In the genomic region with DNA sequence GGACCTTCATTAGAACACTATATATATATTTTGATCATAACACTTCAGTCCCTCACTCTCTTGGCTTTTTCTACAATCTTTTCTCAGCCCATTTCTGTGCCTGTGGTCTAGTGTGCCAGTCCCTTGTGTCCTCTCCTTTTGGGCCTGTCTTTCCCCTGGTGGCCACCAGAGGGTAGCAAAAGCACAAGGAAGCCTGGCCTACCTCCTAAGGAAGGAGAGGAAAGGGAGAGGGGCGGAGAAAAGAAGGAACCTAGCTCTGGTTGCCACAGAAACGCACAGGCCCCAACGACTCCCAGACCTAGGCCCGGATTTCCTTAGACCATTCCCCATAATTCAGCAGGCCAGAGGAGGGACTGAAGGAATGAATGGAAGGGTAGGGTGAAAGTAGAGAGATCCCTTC, we compare ENCODE assay signal across 8 mouse cellular contexts. TPM values are rescaled to one million over a fixed set of nuclear protein-coding genes. Genes with fewer than 3 reads are reported as not detected.
DNase-seq lines count a peak whose midpoint lies in the region; ATAC-seq lines count a peak whose summit lies in the region.

No protein-coding gene starts in this region.

- H3K36me3 ChIP-seq in forebrain, embryonic 14.5 days (ENCODE audit: control insufficient read depth, insufficient read depth, low read length): peaks cover 3% of the 10 kb centered on the region; the same call in 1 of the 2 replicates
- no peaks in the 10 kb centered on the region for H3K36me3 ChIP-seq in liver, embryonic 16.5 days (ENCODE audit: control insufficient read depth, insufficient read depth)
- peaks cover 17% of the 10 kb centered on the region for H3K36me3 ChIP-seq in neural tube, embryonic 14.5 days (ENCODE audit: control insufficient read depth, insufficient read depth, low read length)

- peaks cover 41% of the 10 kb centered on the region for H3K27me3 ChIP-seq in forebrain, embryonic 14.5 days (replicated peaks; ENCODE audit: control insufficient read depth, insufficient read depth, low read length)
- peaks cover 58% of the 10 kb centered on the region for H3K27me3 ChIP-seq in liver, embryonic 16.5 days (ENCODE audit: control insufficient read depth, insufficient read depth, low read depth, low read length)
- no peaks in the 10 kb centered on the region for H3K27me3 ChIP-seq in neural tube, embryonic 14.5 days (ENCODE audit: control insufficient read depth, insufficient read depth, low read length)

- peak overlapping the region; percentile 57; the same call in 1 of the 2 replicates for H3K4me2 ChIP-seq in forebrain, embryonic 14.5 days (ENCODE audit: low read length)
- no peak overlapping the region for H3K4me2 ChIP-seq in liver, embryonic 16.5 days (ENCODE audit: low read depth, low read length)
- H3K4me2 ChIP-seq in neural tube, embryonic 14.5 days (ENCODE audit: low read depth, low read length): no peak overlapping the region; the same call in 1 of the 2 replicates

- no peak overlapping the region for H3K4me3 ChIP-seq in forebrain, embryonic 14.5 days (ENCODE audit: low read depth, low read length)
- no peak overlapping the region for H3K4me3 ChIP-seq in liver, embryonic 16.5 days (ENCODE audit: low read depth, low read length)
- no peak overlapping the region for H3K4me3 ChIP-seq in neural tube, embryonic 14.5 days (ENCODE audit: low read depth, low read length)

- peaks cover 31% of the 10 kb centered on the region for H3K4me1 ChIP-seq in forebrain, embryonic 14.5 days (ENCODE audit: control insufficient read depth, insufficient read depth, low read length)
- peaks cover 26% of the 10 kb centered on the region for H3K4me1 ChIP-seq in liver, embryonic 16.5 days (ENCODE audit: control insufficient read depth, low read depth, low read length)
- H3K4me1 ChIP-seq in neural tube, embryonic 14.5 days (ENCODE audit: control insufficient read depth, insufficient read depth, low read length): peaks cover 46% of the 10 kb centered on the region

- H3K27ac ChIP-seq in forebrain, embryonic 14.5 days (ENCODE audit: low read depth, low read length): no peak overlapping the region
- H3K27ac ChIP-seq in liver, embryonic 16.5 days (ENCODE audit: low read length): no peak overlapping the region
- H3K27ac ChIP-seq in neural tube, embryonic 14.5 days (ENCODE audit: low read depth, low read length): no peak overlapping the region

- peak; percentile 40; the same call in 1 of the 2 replicates for ATAC-seq in cerebellum, adult (ENCODE audit: insufficient number of reproducible peaks, low FRiP score, low TSS enrichment)
- ATAC-seq in forebrain, embryonic 14.5 days: peak; percentile 50
- peak; percentile 27; the same call in 1 of the 2 replicates for ATAC-seq in liver, embryonic 16.5 days (ENCODE audit: low read depth)
- ATAC-seq in neural tube, embryonic 14.5 days (ENCODE audit: low read depth): peak; percentile 16; the same call in 1 of the 2 replicates

- whole genome bisulfite sequencing in forebrain, embryonic 14.5 days: 0% methylated on average over 4 of the region's 4 CpGs
- 3% methylated on average over 4 of the region's 4 CpGs for WGBS in liver, embryonic 16.5 days (ENCODE audit: insufficient replicate concordance)
- 0% methylated on average over 4 of the region's 4 CpGs for WGBS in neural tube, embryonic 14.5 days

- no peak overlapping the region for H3K9ac ChIP-seq in forebrain, embryonic 14.5 days (ENCODE audit: low read length)
- no peak overlapping the region for H3K9ac ChIP-seq in liver, embryonic 16.5 days (ENCODE audit: low read depth, low read length)
- no peak overlapping the region for H3K9ac ChIP-seq in neural tube, embryonic 14.5 days (replicated peaks; ENCODE audit: low read depth, low read length)

- peak; percentile 91 for DNase-seq in ES-CJ7 (ENCODE audit: low read depth, low spot score)
- peak; percentile 95 for DNase-seq in forebrain, embryonic 14.5 days (ENCODE audit: low spot score)
- DNase-seq in heart, postnatal 10 days: peak; percentile 90 to 93
- DNase-seq in kidney, postnatal 36 days: peak; percentile 91 to 92
- DNase-seq in telencephalon, adult 2 months (ENCODE audit: low read depth, low spot score): peak; percentile 77

- H3K9me3 ChIP-seq in forebrain, embryonic 14.5 days (replicated peaks; ENCODE audit: control insufficient read depth, low read length): no peaks in the 10 kb centered on the region
- no peaks in the 10 kb centered on the region for H3K9me3 ChIP-seq in liver, embryonic 16.5 days (replicated peaks; ENCODE audit: control insufficient read depth, low read length)
- no peaks in the 10 kb centered on the region for H3K9me3 ChIP-seq in neural tube, embryonic 14.5 days (ENCODE audit: control insufficient read depth, low read length)

- intact Hi-C loops in heart, postnatal 10 days (cut with DNase I): loop anchor here (1.0 to 2.0 kb wide), 3 partner anchors 20 to 168 kb away; no protein-coding TSS in a partner anchor

RNA-seq across cellular contexts. Expression of a gene that starts 5.9 kb away (rescaled TPM):
- polyA plus RNA-seq in forebrain, embryonic 14.5 days (2014; fragmentation: Nextera tagmentation; extraction: Ambion mirVana): 30.1 and 42.0 TPM in 2 replicates
- under 1 TPM in 1 of 2 experiments, not detected in 1; 0.17 TPM for total RNA-seq in heart, postnatal 10 days (2021)
- polyA plus RNA-seq in liver, embryonic 16.5 days (2015; fragmentation: Nextera tagmentation; extraction: Ambion mirVana): 0.63 and 0.94 TPM in 2 replicates
- 85.7 and 96.9 TPM in 2 replicates for polyA plus RNA-seq in neural tube, embryonic 14.5 days (2014; fragmentation: Nextera tagmentation; extraction: Ambion mirVana)

RNA-seq across cellular contexts. Expression of a gene that starts 21.0 kb away (rescaled TPM):
- 12.3 and 14.6 TPM in 2 replicates for polyA plus RNA-seq in forebrain, embryonic 14.5 days (2014; fragmentation: Nextera tagmentation; extraction: Ambion mirVana)
- 1 to 10 TPM; 1.9 to 2.2 TPM for total RNA-seq in heart, postnatal 10 days (2021)
- 0.51 and 0.60 TPM in 2 replicates for polyA plus RNA-seq in liver, embryonic 16.5 days (2015; fragmentation: Nextera tagmentation; extraction: Ambion mirVana)
- polyA plus RNA-seq in neural tube, embryonic 14.5 days (2014; fragmentation: Nextera tagmentation; extraction: Ambion mirVana): 4.3 and 6.1 TPM in 2 replicates

RNA-seq across cellular contexts. Expression of a gene that starts 33.0 kb away (rescaled TPM):
- 13.4 and 19.3 TPM in 2 replicates for polyA plus RNA-seq in forebrain, embryonic 14.5 days (2014; fragmentation: Nextera tagmentation; extraction: Ambion mirVana)
- 100 to 1,000 TPM; 101 to 118 TPM for total RNA-seq in heart, postnatal 10 days (2021)
- 9.0 and 11.2 TPM in 2 replicates for polyA plus RNA-seq in liver, embryonic 16.5 days (2015; fragmentation: Nextera tagmentation; extraction: Ambion mirVana)
- polyA plus RNA-seq in neural tube, embryonic 14.5 days (2014; fragmentation: Nextera tagmentation; extraction: Ambion mirVana): 37.6 and 48.3 TPM in 2 replicates

RNA-seq across cellular contexts. Expression of a gene that starts 35.9 kb away (rescaled TPM):
- 10.5 and 11.6 TPM in 2 replicates for polyA plus RNA-seq in forebrain, embryonic 14.5 days (2014; fragmentation: Nextera tagmentation; extraction: Ambion mirVana)
- total RNA-seq in heart, postnatal 10 days (2021): 10 to 100 TPM; 48.8 to 57.5 TPM
- polyA plus RNA-seq in liver, embryonic 16.5 days (2015; fragmentation: Nextera tagmentation; extraction: Ambion mirVana): 8.1 and 12.7 TPM in 2 replicates
- 6.8 and 10.5 TPM in 2 replicates for polyA plus RNA-seq in neural tube, embryonic 14.5 days (2014; fragmentation: Nextera tagmentation; extraction: Ambion mirVana)

RNA-seq across cellular contexts. Expression of a gene that starts 44.9 kb away (rescaled TPM):
- 0.08 and 0.15 TPM in 2 replicates for polyA plus RNA-seq in forebrain, embryonic 14.5 days (2014; fragmentation: Nextera tagmentation; extraction: Ambion mirVana)
- under 1 TPM in 1 of 2 experiments, not detected in 1; 0.26 TPM for total RNA-seq in heart, postnatal 10 days (2021)
- polyA plus RNA-seq in liver, embryonic 16.5 days (2015; fragmentation: Nextera tagmentation; extraction: Ambion mirVana): 0.05 TPM in 1 of 2 replicates, not detected in the other
- 0.19 and 0.25 TPM in 2 replicates for polyA plus RNA-seq in neural tube, embryonic 14.5 days (2014; fragmentation: Nextera tagmentation; extraction: Ambion mirVana)

Comparison
In these comparisons a context has a peak if more than half of its experiments do, and no peak if none do; other contexts are left out.
1. RNA of a gene that starts 5.9 kb away (polyA plus RNA-seq): 85.7 to 96.9 TPM in neural tube, embryonic 14.5 days and 30.1 to 42.0 TPM in forebrain, embryonic 14.5 days; 0.63 to 0.94 TPM in liver, embryonic 16.5 days; every median in the first group is over 10 times any median in the second.
2. Peak in every context shown above with its lines, with median percentiles within 50 percentile points of each other: DNase-seq and ATAC-seq.